Mouse (Mus musculus) neutrophil, adult 59 days (primary cell): ENCODE data around the gene Vmn1r104. TPM values are rescaled to one million over a fixed set of nuclear protein-coding genes. Genes with fewer than 3 reads are reported as not detected.

Experiments used
- total RNA-seq, 2 experiments: library from RNA; stranded (reverse); gene quantifications; 1 replicate in 1 of 2; 2 replicates in 1 of 2; pipeline ENCODE4 v1.2.4; 2023

Vmn1r104 gene
- not detected for total RNA-seq

GRCm38 (mm10) chr7:20533537-20533936, at the start of gene Vmn1r104:
TSS of gene Vmn1r104 (plus strand) at chr7:20533837.

GRCm38 (mm10) chr7:20510434-20510833, 23.2 kb upstream of the Vmn1r104 start, which contains the start of gene Vmn1r103:
TSS of gene Vmn1r103 (minus strand) at chr7:20510534.

GRCm38 (mm10) chr7:20545657-20546056, 12.0 kb downstream of the Vmn1r104 start, which contains the start of gene Gm5726:
TSS of gene Gm5726 (minus strand) at chr7:20545757.

GRCm38 (mm10) chr7:20576141-20576540, 42.5 kb downstream of the Vmn1r104 start, which contains the start of gene Gm4141:
TSS of gene Gm4141 (minus strand) at chr7:20576241.

Other genes with a start within 250 kb of the Vmn1r104 start
- gene Gm4133, start 199.8 kb upstream of the Vmn1r104 start, total RNA-seq = not detected
- not detected for gene Gm5728, start 158.4 kb upstream of the Vmn1r104 start, total RNA-seq
- not detected for gene Vmn1r100, start 115.9 kb upstream of the Vmn1r104 start, total RNA-seq
- gene Vmn1r101, start 91.2 kb upstream of the Vmn1r104 start, total RNA-seq = not detected
- gene Gm10670, start 58.9 kb upstream of the Vmn1r104 start, total RNA-seq = not detected
- not detected for gene Vmn1r103, start 23.3 kb upstream of the Vmn1r104 start, total RNA-seq
- gene Gm5726, start 11.9 kb downstream of the Vmn1r104 start, total RNA-seq = not detected
- not detected for gene Gm4141, start 42.4 kb downstream of the Vmn1r104 start, total RNA-seq
- gene Gm4513, start 65.2 kb downstream of the Vmn1r104 start, total RNA-seq = not detected
- not detected for gene Vmn1r107, start 135.1 kb downstream of the Vmn1r104 start, total RNA-seq
- not detected for gene Vmn1r111, start 169.4 kb downstream of the Vmn1r104 start, total RNA-seq
- not detected for gene Gm10668, start 196.8 kb downstream of the Vmn1r104 start, total RNA-seq
- not detected for gene Vmn1r112, start 237.3 kb downstream of the Vmn1r104 start, total RNA-seq